Mouse (Mus musculus) testis, adult 2 months (tissue): Measurements from ENCODE around the gene Bhlhe23. TPM values are rescaled to one million over a fixed set of nuclear protein-coding genes. Genes with fewer than 3 reads are reported as not detected.

Source experiments
- H3K27ac ChIP-seq: fragments of 200-500 bp; 2 replicates; pipeline ENCODE4 v1.5.1; 2012; ENCODE audit warnings: low read depth, low read length; ENCODE audit not compliant: control insufficient read depth, insufficient read depth
- H3K27me3 ChIP-seq: fragments of 200-500 bp; 2 replicates; pipeline ENCODE4 v1.6.1; 2012; ENCODE audit warnings: mild to moderate bottlenecking, low read length, moderate library complexity; ENCODE audit not compliant: control insufficient read depth, insufficient read depth
- H3K36me3 ChIP-seq: fragments of 200-500 bp; 2 replicates; pipeline ENCODE4 v1.6.1; 2012; ENCODE audit warnings: mild to moderate bottlenecking, low read length; ENCODE audit not compliant: control insufficient read depth, insufficient read depth
- H3K4me1 ChIP-seq: fragments of 200-500 bp; 2 replicates; pipeline ENCODE4 v1.6.1; 2012; ENCODE audit warnings: low read length; ENCODE audit not compliant: control insufficient read depth, insufficient read depth
- H3K4me3 ChIP-seq: fragments of 200-500 bp; 2 replicates; pipeline ENCODE4 v1.5.1; 2012; ENCODE audit warnings: low read depth, mild to moderate bottlenecking, low read length, moderate library complexity, mixed read lengths; ENCODE audit not compliant: control insufficient read depth
- CTCF ChIP-seq: fragments of 200-500 bp; IDR thresholded peaks from 2 replicates; pipeline ENCODE4 v1.5.1; 2012; ENCODE audit warnings: low read depth, mild to moderate bottlenecking, inconsistent platforms, low read length, moderate library complexity; ENCODE audit not compliant: control insufficient read depth, insufficient read depth, insufficient replicate concordance
- POLR2A ChIP-seq: fragments of 200-500 bp; IDR thresholded peaks from 2 replicates; pipeline ENCODE4 v1.6.1; 2012; ENCODE audit warnings: low read depth, mild to moderate bottlenecking, inconsistent platforms, low read length, moderate library complexity; ENCODE audit not compliant: control insufficient read depth
- polyA plus RNA-seq: library from polyadenylated mRNA; depleted of rRNA; stranded (reverse); fragments of >200 nt; gene quantifications from 2 replicates; pipeline ENCODE4 v1.2.3, GENCODE M21; 2012

The Bhlhe23 gene
- polyA plus RNA-seq, 1 experiment: 0.05 TPM

GRCm38 (mm10) chr2:180813982-180814568 lies 37.4 kb upstream of the Bhlhe23 start:
- H3K4me3 ChIP-seq: no peak overlapping the region
- H3K4me1 ChIP-seq: no peaks in the 10 kb centered on the region
- TF ChIP-seq POLR2A (no peak), CTCF (no peak)
- no peaks in the 10 kb centered on the region for H3K36me3 ChIP-seq
- no peak overlapping the region for H3K27ac ChIP-seq
- no peaks in the 10 kb centered on the region for H3K27me3 ChIP-seq

GRCm38 (mm10) chr2:180811002-180811401 lies 34.3 kb upstream of the Bhlhe23 start:
- no peak for TF ChIP-seq POLR2A
- TF ChIP-seq CTCF: no peak
- H3K27me3 ChIP-seq: no peaks in the 10 kb centered on the region
- H3K4me3 ChIP-seq: no peak overlapping the region
- no peak overlapping the region for H3K27ac ChIP-seq
- H3K4me1 ChIP-seq: no peaks in the 10 kb centered on the region
- no peaks in the 10 kb centered on the region for H3K36me3 ChIP-seq

GRCm38 (mm10) chr2:180809510-180809909 lies 32.8 kb upstream of the Bhlhe23 start:
- H3K4me1 ChIP-seq: no peaks in the 10 kb centered on the region
- H3K27me3 ChIP-seq: no peaks in the 10 kb centered on the region
- no peak for TF ChIP-seq POLR2A
- no peak for TF ChIP-seq CTCF
- no peak overlapping the region for H3K4me3 ChIP-seq
- H3K36me3 ChIP-seq: no peaks in the 10 kb centered on the region
- no peak overlapping the region for H3K27ac ChIP-seq

- TF ChIP-seq CTCF (peak; percentile 25; the same call in 1 of the 2 replicates), POLR2A (no peak)
- H3K4me3 ChIP-seq: no peak overlapping the region
- no peaks in the 10 kb centered on the region; the same call in 1 of the 2 replicates for H3K4me1 ChIP-seq
- H3K27me3 ChIP-seq: no peaks in the 10 kb centered on the region
- no peak overlapping the region for H3K27ac ChIP-seq
- no peaks in the 10 kb centered on the region for H3K36me3 ChIP-seq
Measured at GRCm38 (mm10) chr2:180805966-180806365, 29.3 kb upstream of the Bhlhe23 start.

GRCm38 (mm10) chr2:180796008-180796407 lies 19.3 kb upstream of the Bhlhe23 start:
- no peaks in the 10 kb centered on the region for H3K36me3 ChIP-seq

GRCm38 (mm10) chr2:180795597-180795996 lies 18.9 kb upstream of the Bhlhe23 start:
- Histone ChIP-seq H3K4me3 (no peak overlapping the region), H3K27me3 (no peaks in the 10 kb centered on the region), H3K36me3 (no peaks in the 10 kb centered on the region), H3K4me1 (no peaks in the 10 kb centered on the region), H3K27ac (no peak overlapping the region)
- TF ChIP-seq POLR2A (no peak), CTCF (no peak)

More at GRCm38 (mm10) chr2:180796008-180796407, 19.3 kb upstream of the Bhlhe23 start:
- Histone ChIP-seq H3K27me3 (no peaks in the 10 kb centered on the region), H3K4me1 (no peaks in the 10 kb centered on the region; the same call in 1 of the 2 replicates), H3K4me3 (no peak overlapping the region), H3K27ac (no peak overlapping the region)
- no peak for TF ChIP-seq POLR2A
- TF ChIP-seq CTCF: no peak

GRCm38 (mm10) chr2:180794422-180794821 lies 17.7 kb upstream of the Bhlhe23 start:
- no peaks in the 10 kb centered on the region for H3K27me3 ChIP-seq
- H3K27ac ChIP-seq: no peak overlapping the region
- H3K4me3 ChIP-seq: no peak overlapping the region
- no peak for TF ChIP-seq CTCF
- TF ChIP-seq POLR2A: no peak
- H3K4me1 ChIP-seq: no peaks in the 10 kb centered on the region
- no peaks in the 10 kb centered on the region for H3K36me3 ChIP-seq
